Mouse (Mus musculus) MEL (cell line): ENCODE measurements around the gene Fam81a.

ENCODE experiments used
- CTCF ChIP-seq, 3 experiments: IDR thresholded peaks in 2 of 3; conservative IDR thresholded peaks in 1 of 3; 2 replicates each; pipeline ENCODE4 v1.5.1; 2011 to 2012; ENCODE audit warnings: low read length in 3 of 3, low read depth in 2 of 3, mild to moderate bottlenecking in 2 of 3, improper control_type of control experiment in 1 of 3, inconsistent platforms in 1 of 3, mixed read lengths in 1 of 3, moderate library complexity in 1 of 3; ENCODE audit not compliant: control insufficient read depth in 1 of 3, insufficient read depth in 1 of 3, poor library complexity in 1 of 3, severe bottlenecking in 1 of 3
- ELF1 ChIP-seq: IDR thresholded peaks from 2 replicates; pipeline ENCODE4 v1.6.1; 2014; ENCODE audit warnings: low read depth, mild to moderate bottlenecking, inconsistent platforms, low read length, improper control_type of control experiment, moderate library complexity
- ETS1 ChIP-seq: IDR thresholded peaks from 2 replicates; pipeline ENCODE4 v1.6.1; 2012; ENCODE audit warnings: low read depth, mild to moderate bottlenecking, inconsistent platforms, low read length, improper control_type of control experiment, moderate library complexity
- GATA1 ChIP-seq: IDR thresholded peaks from 2 replicates; pipeline ENCODE4 v1.6.1; 2011; ENCODE audit warnings: low read depth, low read length, improper control_type of control experiment
- POLR2A ChIP-seq, 2 experiments: IDR thresholded peaks; 2 replicates each; pipeline ENCODE4 v1.6.1; 2011 to 2012; ENCODE audit warnings: low read length in 2 of 2, mild to moderate bottlenecking in 2 of 2, control low read depth in 1 of 2, improper control_type of control experiment in 1 of 2, low read depth in 1 of 2, moderate library complexity in 1 of 2; ENCODE audit not compliant: control insufficient read depth in 1 of 2, insufficient read depth in 1 of 2, poor library complexity in 1 of 2
- RAD21 ChIP-seq: IDR thresholded peaks from 2 replicates; pipeline ENCODE4 v1.6.1; 2011; ENCODE audit warnings: mild to moderate bottlenecking, low read depth, low read length, improper control_type of control experiment
- RCOR1 ChIP-seq: IDR thresholded peaks from 2 replicates; pipeline ENCODE4 v1.6.1; 2012; ENCODE audit warnings: low read depth, mild to moderate bottlenecking, inconsistent platforms, low read length, improper control_type of control experiment
- SIN3A ChIP-seq: IDR thresholded peaks from 2 replicates; pipeline ENCODE4 v1.6.1; 2012; ENCODE audit warnings: low read length, improper control_type of control experiment, inconsistent platforms
- TCF12 ChIP-seq: IDR thresholded peaks from 2 replicates; pipeline ENCODE4 v1.6.1; 2014; ENCODE audit warnings: low read depth, mild to moderate bottlenecking, inconsistent platforms, low read length, improper control_type of control experiment, moderate library complexity
- USF1 ChIP-seq: IDR thresholded peaks from 2 replicates; pipeline ENCODE4 v1.6.1; 2014; ENCODE audit warnings: low read depth, mild to moderate bottlenecking, inconsistent platforms, low read length, improper control_type of control experiment, moderate library complexity
- ZC3H11A ChIP-seq: IDR thresholded peaks from 2 replicates; pipeline ENCODE4 v1.6.1; 2012; ENCODE audit warnings: low read depth, mild to moderate bottlenecking, inconsistent platforms, low read length, improper control_type of control experiment

DNA sequence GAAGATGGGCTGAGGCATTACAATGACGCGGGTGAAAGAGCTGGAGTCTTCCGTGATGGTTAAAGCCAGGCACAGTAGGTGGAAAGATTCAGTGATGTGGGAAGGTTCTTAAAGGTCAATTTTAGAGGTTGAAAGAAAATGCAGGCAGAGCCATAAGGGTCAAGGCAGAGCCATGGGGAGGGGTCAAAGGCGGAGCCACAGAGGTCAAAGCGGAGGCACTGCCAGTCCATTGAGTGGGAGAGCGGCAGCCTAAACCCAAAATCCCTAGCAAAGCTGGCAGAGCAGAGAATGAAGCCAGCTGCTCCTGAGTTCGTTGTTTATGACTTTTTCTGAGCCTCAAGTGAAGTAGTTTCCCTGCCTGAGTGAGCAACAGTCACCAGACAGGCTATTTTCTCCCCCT, 3.8 kb downstream of the Fam81a start:
- TF ChIP-seq POLR2A (IDR thresholded peaks at IDR 0.05; ENCODE audit: control insufficient read depth in 1 of 2, insufficient read depth in 1 of 2, low read depth in 1 of 2, low read length in 2 of 2, poor library complexity in 1 of 2) (no peak), TCF12 (no peak), USF1 (no peak), ZC3H11A (no peak), CTCF (IDR thresholded peaks at IDR 0.05 in 2 of 3, conservative IDR thresholded peaks at IDR 0.05 in 1 of 3; ENCODE audit: control insufficient read depth in 1 of 3, insufficient read depth in 1 of 3, low read depth in 2 of 3, low read length in 3 of 3, poor library complexity in 1 of 3, severe bottlenecking in 1 of 3) (no peak), SIN3A (no peak), GATA1 (no peak), ELF1 (no peak), ETS1 (no peak), RAD21 (no peak), RCOR1 (no peak)
